Mouse (Mus musculus): ENCODE results near the gene Gm10961. TPM values are rescaled to one million over a fixed set of nuclear protein-coding genes. Genes with fewer than 3 reads are reported as not detected.

Gm10961 gene
- not detected in 2 replicates for polyA plus RNA-seq (2015; fragmentation: Nextera tagmentation; extraction: Ambion mirVana)

- no peaks in the 10 kb centered on the region for H3K27me3 ChIP-seq (replicated peaks; ENCODE audit: insufficient read depth, low read length)
- TF ChIP-seq CTCF (IDR thresholded peaks at IDR 0.05) (no peak), EP300 (IDR thresholded peaks at IDR 0.05) (no peak)
- peak within 1 kb of the TSS; percentile 90 for H3K4me2 ChIP-seq (replicated peaks; ENCODE audit: low read depth, low read length)
- peak within 1 kb of the TSS; percentile 93 for H3K27ac ChIP-seq (ENCODE audit: low read length)
- H3K36me3 ChIP-seq (ENCODE audit: insufficient read depth, low read length): peaks cover 18% of the 10 kb centered on the region
- WGBS: 2% methylated on average over 43 of the region's 48 CpGs
- H3K4me1 ChIP-seq (ENCODE audit: insufficient read depth, low read depth, low read length): no peaks in the 10 kb centered on the region; the same call in none of the 2 replicates
- H3K9ac ChIP-seq (replicated peaks; ENCODE audit: low read depth): peak within 1 kb of the TSS; percentile 98
- DNase-seq (ENCODE audit: low spot score): peak; percentile 43
- H3K9me3 ChIP-seq (ENCODE audit: low read length): no peaks in the 10 kb centered on the region
- ATAC-seq: peak; percentile 67
- peak within 1 kb of the TSS; percentile 98 for H3K4me3 ChIP-seq (ENCODE audit: low read depth, low read length)
These were observed at the start of gene Gm10961 for GRCm38 (mm10) chr3:107630682-107631522. Gene Gm10961 (plus strand): TSS chr3:107631322.

- H3K27ac ChIP-seq (ENCODE audit: low read length): no peak overlapping the region
- H3K9ac ChIP-seq (replicated peaks; ENCODE audit: low read depth): no peak overlapping the region
- no peaks in the 10 kb centered on the region for H3K9me3 ChIP-seq (ENCODE audit: low read length)
- H3K27me3 ChIP-seq (replicated peaks; ENCODE audit: insufficient read depth, low read length): peaks cover 61% of the 10 kb centered on the region
- WGBS: 4% methylated on average over 18 of the region's 18 CpGs
- no peaks in the 10 kb centered on the region; the same call in 1 of the 2 replicates for H3K4me1 ChIP-seq (ENCODE audit: insufficient read depth, low read depth, low read length)
- no peak for ATAC-seq
- TF ChIP-seq EP300 (IDR thresholded peaks at IDR 0.05): no peak
- no peak for TF ChIP-seq CTCF (IDR thresholded peaks at IDR 0.05)
- DNase-seq (ENCODE audit: low spot score): no peak
- peak overlapping the region; percentile 54 for H3K4me2 ChIP-seq (replicated peaks; ENCODE audit: low read depth, low read length)
- peak overlapping the region; percentile 27 for H3K4me3 ChIP-seq (ENCODE audit: low read depth, low read length)
- no peaks in the 10 kb centered on the region for H3K36me3 ChIP-seq (ENCODE audit: insufficient read depth, low read length)
These were observed 48.8 kb upstream of the Gm10961 start for GRCm38 (mm10) chr3:107582130-107582874.

GRCm38 (mm10) chr3:107582875-107583767 is 48.0 kb upstream of the Gm10961 start:
- H3K27me3 ChIP-seq (replicated peaks; ENCODE audit: insufficient read depth, low read length): peaks cover 61% of the 10 kb centered on the region
- H3K4me3 ChIP-seq (ENCODE audit: low read depth, low read length): peak overlapping the region; percentile 27
- TF ChIP-seq CTCF (IDR thresholded peaks at IDR 0.05): no peak
- TF ChIP-seq EP300 (IDR thresholded peaks at IDR 0.05): no peak
- ATAC-seq (no peak), DNase-seq (ENCODE audit: low spot score) (no peak)
- no peak overlapping the region for H3K9ac ChIP-seq (replicated peaks; ENCODE audit: low read depth)
- H3K4me2 ChIP-seq (replicated peaks; ENCODE audit: low read depth, low read length): peak overlapping the region; percentile 54
- no peaks in the 10 kb centered on the region; the same call in 1 of the 2 replicates for H3K4me1 ChIP-seq (ENCODE audit: insufficient read depth, low read depth, low read length)
- 2% methylated on average over 65 of the region's 65 CpGs for WGBS
- H3K27ac ChIP-seq (ENCODE audit: low read length): no peak overlapping the region
- H3K36me3 ChIP-seq (ENCODE audit: insufficient read depth, low read length): no peaks in the 10 kb centered on the region
- H3K9me3 ChIP-seq (ENCODE audit: low read length): no peaks in the 10 kb centered on the region

- TF ChIP-seq EP300 (IDR thresholded peaks at IDR 0.05): no peak
- 19% methylated on average over 1 of the region's 1 CpGs for WGBS
- Histone ChIP-seq H3K9ac (replicated peaks; ENCODE audit: low read depth) (no peak overlapping the region), H3K4me2 (replicated peaks; ENCODE audit: low read depth, low read length) (no peak overlapping the region), H3K27ac (ENCODE audit: low read length) (no peak overlapping the region), H3K4me3 (ENCODE audit: low read depth, low read length) (no peak overlapping the region), H3K36me3 (ENCODE audit: insufficient read depth, low read length) (no peaks in the 10 kb centered on the region), H3K27me3 (replicated peaks; ENCODE audit: insufficient read depth, low read length) (peaks cover 61% of the 10 kb centered on the region), H3K9me3 (ENCODE audit: low read length) (no peaks in the 10 kb centered on the region), H3K4me1 (ENCODE audit: insufficient read depth, low read depth, low read length) (no peaks in the 10 kb centered on the region; the same call in 1 of the 2 replicates)
- DNase-seq (ENCODE audit: low spot score) (no peak), ATAC-seq (no peak)
These were observed 47.2 kb upstream of the Gm10961 start for GRCm38 (mm10) chr3:107583893-107584292.

GRCm38 (mm10) chr3:107586504-107586903 is 44.6 kb upstream of the Gm10961 start:
- DNase-seq (ENCODE audit: low spot score) (no peak), ATAC-seq (no peak)
- Histone ChIP-seq H3K27me3 (replicated peaks; ENCODE audit: insufficient read depth, low read length) (peaks cover 44% of the 10 kb centered on the region), H3K27ac (ENCODE audit: low read length) (no peak overlapping the region), H3K9ac (replicated peaks; ENCODE audit: low read depth) (no peak overlapping the region), H3K4me1 (ENCODE audit: insufficient read depth, low read depth, low read length) (no peaks in the 10 kb centered on the region; the same call in 1 of the 2 replicates), H3K9me3 (ENCODE audit: low read length) (no peaks in the 10 kb centered on the region), H3K36me3 (ENCODE audit: insufficient read depth, low read length) (no peaks in the 10 kb centered on the region), H3K4me3 (ENCODE audit: low read depth, low read length) (no peak overlapping the region), H3K4me2 (replicated peaks; ENCODE audit: low read depth, low read length) (no peak overlapping the region)
- WGBS: 53% methylated on average over 6 of the region's 6 CpGs
- TF ChIP-seq CTCF (IDR thresholded peaks at IDR 0.05) (no peak), EP300 (IDR thresholded peaks at IDR 0.05) (no peak)

Data from lung, postnatal 0 days (tissue).